Mouse (Mus musculus): Measurements from ENCODE around the gene Rad51b. TPM values are rescaled to one million over a fixed set of nuclear protein-coding genes. Genes with fewer than 3 reads are reported as not detected.

Gene Rad51b
- polyA plus RNA-seq, 1 experiment from 2014 or later: 8.0 TPM

GRCm38 (mm10) chr12:79356138-79356537, 59.1 kb downstream of the Rad51b start:
- H3K27me3 ChIP-seq: no peaks in the 10 kb centered on the region
- no peak overlapping the region for H3K9ac ChIP-seq (replicated peaks)
- 75% methylated on average over 4 of the region's 4 CpGs for WGBS
- no peak overlapping the region for H3K4me3 ChIP-seq (replicated peaks)
- no peak overlapping the region for H3K27ac ChIP-seq
- peaks cover 7% of the 10 kb centered on the region; the same call in 1 of the 2 replicates for H3K4me1 ChIP-seq (replicated peaks)
- no peak for ATAC-seq (ENCODE audit: insufficient number of reproducible peaks, insufficient read depth, low FRiP score, low TSS enrichment, low read depth)
- H3K9me3 ChIP-seq: no peaks in the 10 kb centered on the region
- H3K36me3 ChIP-seq: no peaks in the 10 kb centered on the region
- H3K4me2 ChIP-seq: no peak overlapping the region

GRCm38 (mm10) chr12:79357631-79358030, 60.5 kb downstream of the Rad51b start:
- Histone ChIP-seq H3K27me3 (no peaks in the 10 kb centered on the region), H3K4me1 (replicated peaks) (peaks cover 3% of the 10 kb centered on the region; the same call in 1 of the 2 replicates), H3K4me2 (no peak overlapping the region), H3K4me3 (replicated peaks) (no peak overlapping the region), H3K9ac (replicated peaks) (no peak overlapping the region), H3K9me3 (no peaks in the 10 kb centered on the region), H3K27ac (no peak overlapping the region), H3K36me3 (no peaks in the 10 kb centered on the region)
- no peak for ATAC-seq (ENCODE audit: insufficient number of reproducible peaks, insufficient read depth, low FRiP score, low TSS enrichment, low read depth)
- 91% methylated on average over 5 of the region's 5 CpGs for WGBS

GRCm38 (mm10) chr12:79358613-79359218, 61.6 kb downstream of the Rad51b start:
- H3K9ac ChIP-seq (replicated peaks): no peak overlapping the region
- no peaks in the 10 kb centered on the region for H3K4me1 ChIP-seq (replicated peaks)
- no peak overlapping the region for H3K27ac ChIP-seq
- no peaks in the 10 kb centered on the region for H3K36me3 ChIP-seq
- no peaks in the 10 kb centered on the region for H3K9me3 ChIP-seq
- no peak overlapping the region for H3K4me3 ChIP-seq (replicated peaks)
- ATAC-seq (ENCODE audit: insufficient number of reproducible peaks, insufficient read depth, low FRiP score, low TSS enrichment, low read depth): no peak
- 27% methylated on average over 10 of the region's 10 CpGs for WGBS
- no peak overlapping the region for H3K4me2 ChIP-seq
- no peaks in the 10 kb centered on the region for H3K27me3 ChIP-seq

GRCm38 (mm10) chr12:79359404-79359803, 62.3 kb downstream of the Rad51b start:
- Histone ChIP-seq H3K27me3 (no peaks in the 10 kb centered on the region), H3K4me1 (replicated peaks) (no peaks in the 10 kb centered on the region), H3K4me2 (no peak overlapping the region), H3K9ac (replicated peaks) (no peak overlapping the region), H3K36me3 (no peaks in the 10 kb centered on the region), H3K27ac (no peak overlapping the region), H3K4me3 (replicated peaks) (no peak overlapping the region), H3K9me3 (no peaks in the 10 kb centered on the region)
- 95% methylated on average over 2 of the region's 2 CpGs for WGBS
- ATAC-seq (ENCODE audit: insufficient number of reproducible peaks, insufficient read depth, low FRiP score, low TSS enrichment, low read depth): no peak

- Histone ChIP-seq H3K36me3 (no peaks in the 10 kb centered on the region), H3K27ac (no peak overlapping the region), H3K9me3 (no peaks in the 10 kb centered on the region), H3K9ac (replicated peaks) (no peak overlapping the region), H3K4me2 (no peak overlapping the region), H3K27me3 (no peaks in the 10 kb centered on the region), H3K4me3 (replicated peaks) (no peak overlapping the region), H3K4me1 (replicated peaks) (no peaks in the 10 kb centered on the region)
- WGBS: 62% methylated on average over 1 of the region's 1 CpGs
- ATAC-seq (ENCODE audit: insufficient number of reproducible peaks, insufficient read depth, low FRiP score, low TSS enrichment, low read depth): no peak
These were observed 65.1 kb downstream of the Rad51b start for GRCm38 (mm10) chr12:79362219-79362618.

- Histone ChIP-seq H3K4me3 (replicated peaks) (no peak overlapping the region), H3K27ac (no peak overlapping the region), H3K4me1 (replicated peaks) (no peaks in the 10 kb centered on the region), H3K9ac (replicated peaks) (no peak overlapping the region), H3K9me3 (no peaks in the 10 kb centered on the region), H3K4me2 (no peak overlapping the region), H3K36me3 (no peaks in the 10 kb centered on the region), H3K27me3 (no peaks in the 10 kb centered on the region)
- 94% methylated on average over 2 of the region's 2 CpGs for WGBS
- no peak for ATAC-seq (ENCODE audit: insufficient number of reproducible peaks, insufficient read depth, low FRiP score, low TSS enrichment, low read depth)
These were observed 67.2 kb downstream of the Rad51b start for GRCm38 (mm10) chr12:79364284-79364683.

- H3K9me3 ChIP-seq: no peaks in the 10 kb centered on the region
- WGBS: 91% methylated on average over 3 of the region's 3 CpGs
- no peak overlapping the region for H3K4me3 ChIP-seq (replicated peaks)
These were observed 71.7 kb downstream of the Rad51b start for GRCm38 (mm10) chr12:79368818-79369217.

GRCm38 (mm10) chr12:79369512-79370165, 72.6 kb downstream of the Rad51b start:
- H3K4me1 ChIP-seq (replicated peaks): peaks cover 4% of the 10 kb centered on the region; the same call in 1 of the 2 replicates
- WGBS: 84% methylated on average over 7 of the region's 7 CpGs
- no peaks in the 10 kb centered on the region for H3K36me3 ChIP-seq
- no peak overlapping the region for H3K4me3 ChIP-seq (replicated peaks)
- no peak for ATAC-seq (ENCODE audit: insufficient number of reproducible peaks, insufficient read depth, low FRiP score, low TSS enrichment, low read depth)
- H3K9ac ChIP-seq (replicated peaks): no peak overlapping the region
- H3K4me2 ChIP-seq: no peak overlapping the region
- no peaks in the 10 kb centered on the region for H3K27me3 ChIP-seq
- H3K9me3 ChIP-seq: no peaks in the 10 kb centered on the region
- H3K27ac ChIP-seq: no peak overlapping the region

More at GRCm38 (mm10) chr12:79368818-79369217, 71.7 kb downstream of the Rad51b start:
- Histone ChIP-seq H3K9ac (replicated peaks) (no peak overlapping the region), H3K4me2 (no peak overlapping the region), H3K27me3 (no peaks in the 10 kb centered on the region), H3K4me1 (replicated peaks) (peaks cover 4% of the 10 kb centered on the region; the same call in 1 of the 2 replicates), H3K36me3 (no peaks in the 10 kb centered on the region), H3K27ac (no peak overlapping the region)
- ATAC-seq (ENCODE audit: insufficient number of reproducible peaks, insufficient read depth, low FRiP score, low TSS enrichment, low read depth): no peak

GRCm38 (mm10) chr12:79372697-79373096, 75.6 kb downstream of the Rad51b start:
- no peaks in the 10 kb centered on the region for H3K36me3 ChIP-seq
- WGBS: 46% methylated on average over 5 of the region's 5 CpGs
- H3K4me3 ChIP-seq (replicated peaks): no peak overlapping the region
- H3K9me3 ChIP-seq: no peaks in the 10 kb centered on the region
- no peak for ATAC-seq (ENCODE audit: insufficient number of reproducible peaks, insufficient read depth, low FRiP score, low TSS enrichment, low read depth)
- peaks cover 8% of the 10 kb centered on the region for H3K4me1 ChIP-seq (replicated peaks)
- no peaks in the 10 kb centered on the region for H3K27me3 ChIP-seq
- H3K4me2 ChIP-seq: no peak overlapping the region
- no peak overlapping the region for H3K9ac ChIP-seq (replicated peaks)
- 0 out of 2 replicates have a peak overlapping the region, but pooled peaks have one; percentile 37 for H3K27ac ChIP-seq

GRCm38 (mm10) chr12:79377378-79377777, 80.3 kb downstream of the Rad51b start:
- no peaks in the 10 kb centered on the region for H3K36me3 ChIP-seq
- H3K4me2 ChIP-seq: no peak overlapping the region
- ATAC-seq (ENCODE audit: insufficient number of reproducible peaks, insufficient read depth, low FRiP score, low TSS enrichment, low read depth): no peak
- H3K27ac ChIP-seq: no peak overlapping the region
- H3K4me1 ChIP-seq (replicated peaks): peaks cover 26% of the 10 kb centered on the region
- H3K9ac ChIP-seq (replicated peaks): no peak overlapping the region
- H3K4me3 ChIP-seq (replicated peaks): no peak overlapping the region
- no peaks in the 10 kb centered on the region for H3K27me3 ChIP-seq
- no peaks in the 10 kb centered on the region for H3K9me3 ChIP-seq
- 58% methylated on average over 1 of the region's 1 CpGs for whole genome bisulfite sequencing

GRCm38 (mm10) chr12:79377861-79378260, 80.8 kb downstream of the Rad51b start:
- no peak overlapping the region for H3K4me3 ChIP-seq (replicated peaks)
- 9% methylated on average over 4 of the region's 4 CpGs for WGBS
- H3K27ac ChIP-seq: peak overlapping the region; percentile 70
- no peaks in the 10 kb centered on the region for H3K9me3 ChIP-seq
- ATAC-seq (ENCODE audit: insufficient number of reproducible peaks, insufficient read depth, low FRiP score, low TSS enrichment, low read depth): peak; percentile 31; the same call in 1 of the 2 replicates
- H3K9ac ChIP-seq (replicated peaks): no peak overlapping the region
- H3K27me3 ChIP-seq: no peaks in the 10 kb centered on the region
- no peak overlapping the region for H3K4me2 ChIP-seq
- H3K36me3 ChIP-seq: no peaks in the 10 kb centered on the region
- H3K4me1 ChIP-seq (replicated peaks): peaks cover 24% of the 10 kb centered on the region
